Mouse (Mus musculus): ENCODE data around the gene Anks1.

GRCm38 (mm10) chr17:28074486-28074885 is 165.4 kb downstream of the Anks1 start:
- TF ChIP-seq CTCF (IDR thresholded peaks at IDR 0.05; ENCODE audit: low read depth, low read length) (no peak), POLR2A (IDR thresholded peaks at IDR 0.05; ENCODE audit: extremely low read depth, insufficient read depth, low read length) (no peak)

All from liver, adult 2 months (tissue).